Mouse (Mus musculus): ENCODE data around the gene Supt3. TPM values are rescaled to one million over a fixed set of nuclear protein-coding genes. Genes with fewer than 3 reads are reported as not detected.

The Supt3 gene
- total RNA-seq, 2 experiments from 2014 or later: 11.0 to 12.0 TPM

DNA sequence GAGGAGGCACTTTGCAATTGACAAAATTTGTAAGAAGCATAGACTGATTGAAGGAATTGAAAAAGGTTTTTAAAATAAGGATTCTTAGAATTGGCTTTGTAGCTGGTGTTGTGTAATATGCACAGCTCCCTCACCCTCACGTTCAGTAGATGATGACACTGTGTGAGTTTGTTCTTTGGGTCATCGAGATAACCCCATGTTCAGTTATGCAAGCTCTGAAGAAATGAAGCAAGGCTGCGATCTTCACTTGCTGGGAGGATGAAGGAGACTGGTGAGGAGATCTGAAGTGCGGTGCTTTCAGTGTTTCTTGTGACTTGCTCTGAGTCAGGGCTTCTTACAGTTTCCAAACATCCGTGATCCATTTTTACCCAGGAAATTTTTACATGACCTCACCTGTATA lies 168.4 kb downstream of the Supt3 start:
- intact Hi-C loops (cut with DNase I): no loop called here
- DNase-seq (ENCODE audit: low spot score): no peak

DNA sequence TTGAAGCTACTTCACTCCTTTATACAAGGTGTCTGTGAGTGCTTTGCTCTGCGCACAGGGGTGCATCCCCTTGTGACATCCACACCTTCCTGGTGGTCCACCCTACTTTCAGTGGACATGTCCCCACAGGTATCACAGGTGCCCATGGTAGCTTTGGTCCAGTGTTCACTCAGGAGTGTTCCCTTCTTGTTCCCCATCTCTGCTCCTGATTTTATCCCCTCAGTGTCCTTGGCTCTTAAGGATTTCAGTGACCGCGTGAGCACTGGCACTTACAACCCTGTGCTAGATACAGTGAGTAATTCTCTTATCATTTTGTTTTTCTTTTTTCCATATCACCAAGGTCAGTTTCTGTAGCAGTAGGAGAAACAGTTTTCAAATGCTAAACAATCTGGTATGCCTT lies 171.4 kb downstream of the Supt3 start:
- no peak for DNase-seq (ENCODE audit: low spot score)
- intact Hi-C loops (cut with DNase I): no loop called here

DNA sequence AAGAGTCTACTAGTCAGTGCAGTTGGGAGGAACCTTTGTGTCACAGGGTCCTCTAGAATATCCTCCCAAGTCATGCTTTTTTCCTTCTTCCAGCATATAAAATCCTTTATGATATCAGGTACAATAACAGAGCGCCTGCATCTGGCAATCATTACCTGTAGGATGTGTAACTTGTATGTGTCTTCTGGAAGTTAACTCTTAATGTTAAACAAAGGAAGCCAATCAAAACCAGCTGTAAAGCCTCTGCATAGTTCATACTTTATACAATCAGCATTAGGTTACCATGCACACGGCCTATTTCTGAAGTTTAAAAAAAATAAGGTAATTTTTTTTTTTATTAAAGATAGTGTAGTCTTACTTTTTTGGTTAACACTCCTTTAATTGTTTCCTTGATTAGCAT lies 179.7 kb downstream of the Supt3 start:
- DNase-seq (ENCODE audit: low spot score): no peak
- intact Hi-C loops (cut with DNase I): no loop called here

DNA sequence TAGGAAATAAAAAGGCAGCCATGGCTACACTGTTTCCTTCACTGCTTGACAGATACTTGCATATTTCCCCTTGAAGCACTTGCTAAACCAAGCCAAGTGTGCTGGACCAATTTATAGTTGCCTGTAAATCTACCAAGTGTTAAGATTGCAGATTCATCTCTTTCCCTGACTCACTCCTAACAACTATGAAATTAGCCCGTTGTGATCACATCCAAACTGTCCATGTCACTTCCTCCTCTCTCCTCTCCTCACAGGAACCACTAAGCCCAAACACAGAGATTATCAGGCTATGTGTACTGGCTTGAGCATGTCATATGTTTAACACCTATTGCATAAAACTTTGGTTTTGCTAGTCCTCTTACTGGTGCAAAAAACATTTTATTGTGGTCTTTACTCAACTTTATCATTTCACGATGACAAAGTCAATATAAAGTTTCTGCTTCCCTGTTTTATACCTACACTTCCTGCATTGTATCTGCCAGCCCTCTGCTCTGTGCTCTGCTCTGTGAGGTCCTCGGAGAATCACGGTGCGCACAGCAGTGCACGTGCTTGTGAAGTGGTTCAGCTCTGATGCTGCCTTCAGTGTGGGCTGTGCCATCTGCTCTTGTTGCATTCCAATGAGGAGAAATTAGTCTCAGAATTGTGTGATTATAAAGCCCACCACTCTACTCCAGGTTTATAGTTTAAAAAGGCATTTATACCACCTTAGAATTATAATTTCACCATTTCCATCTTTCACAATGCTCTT lies 186.3 kb downstream of the Supt3 start:
- no peak for DNase-seq (ENCODE audit: low spot score)
- intact Hi-C loops (cut with DNase I): no loop called here

DNA sequence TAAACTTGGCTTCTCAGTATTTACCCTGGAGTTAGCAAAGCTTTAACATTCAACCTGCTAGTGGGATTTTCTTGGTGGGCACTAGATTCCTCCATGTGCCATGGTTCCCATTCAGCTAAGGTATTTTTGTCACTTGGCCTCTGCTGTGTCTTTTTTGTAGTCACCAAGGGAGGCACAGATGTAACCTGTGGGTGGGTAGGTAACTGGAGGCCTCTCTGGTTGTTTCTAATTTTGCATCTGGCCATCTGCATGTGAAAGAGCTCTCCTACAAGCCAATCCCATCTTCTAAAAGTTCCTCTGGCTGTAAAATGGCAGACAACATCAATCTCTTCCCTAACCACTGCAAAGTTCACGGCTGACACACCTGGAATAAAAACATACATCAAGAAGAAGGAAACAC lies 190.2 kb downstream of the Supt3 start:
- intact Hi-C loops (cut with DNase I): no loop called here
- no peak for DNase-seq (ENCODE audit: low spot score)

DNA sequence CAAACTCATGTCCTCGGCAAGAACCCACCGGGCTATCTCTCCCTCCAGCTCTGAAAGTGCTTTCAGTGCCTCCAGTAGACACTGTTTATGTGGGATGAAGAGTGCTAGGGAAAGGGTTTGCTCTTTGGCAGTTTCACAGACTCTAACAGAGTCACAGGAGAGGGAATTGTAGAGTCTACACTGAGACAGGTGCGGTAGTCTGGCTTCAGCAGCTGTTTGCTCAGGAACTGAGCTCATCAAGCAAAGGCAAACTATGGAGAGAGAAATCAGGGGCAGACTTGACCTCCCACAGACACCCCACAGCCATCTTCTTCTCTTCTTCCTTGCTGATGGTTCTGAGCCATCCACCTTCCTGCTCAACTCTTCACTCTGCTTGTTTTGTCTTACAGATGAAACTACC lies 193.3 kb downstream of the Supt3 start:
- DNase-seq (ENCODE audit: low spot score): no peak
- intact Hi-C loops (cut with DNase I): no loop called here

DNA sequence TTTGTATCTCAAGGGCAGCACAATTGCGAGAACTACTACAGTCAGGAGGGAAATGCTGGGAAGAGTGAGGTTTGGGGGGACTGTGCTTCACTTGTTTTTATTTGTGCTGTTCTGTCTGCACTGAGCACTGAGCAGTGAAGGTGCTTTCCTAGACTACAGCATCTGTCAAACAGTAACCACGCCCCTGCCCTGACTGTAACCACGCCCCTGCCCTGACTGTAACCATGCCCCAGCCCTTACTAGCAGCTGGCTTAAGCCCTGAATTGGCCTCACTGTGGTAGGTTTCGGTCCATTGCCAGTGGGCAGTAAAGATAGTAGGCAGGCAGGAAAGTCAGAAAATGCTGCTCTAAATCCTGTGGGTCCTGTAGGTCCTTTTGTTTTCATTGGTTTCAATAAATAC lies 196.5 kb downstream of the Supt3 start:
- DNase-seq (ENCODE audit: low spot score): no peak
- intact Hi-C loops (cut with DNase I): no loop called here

DNA sequence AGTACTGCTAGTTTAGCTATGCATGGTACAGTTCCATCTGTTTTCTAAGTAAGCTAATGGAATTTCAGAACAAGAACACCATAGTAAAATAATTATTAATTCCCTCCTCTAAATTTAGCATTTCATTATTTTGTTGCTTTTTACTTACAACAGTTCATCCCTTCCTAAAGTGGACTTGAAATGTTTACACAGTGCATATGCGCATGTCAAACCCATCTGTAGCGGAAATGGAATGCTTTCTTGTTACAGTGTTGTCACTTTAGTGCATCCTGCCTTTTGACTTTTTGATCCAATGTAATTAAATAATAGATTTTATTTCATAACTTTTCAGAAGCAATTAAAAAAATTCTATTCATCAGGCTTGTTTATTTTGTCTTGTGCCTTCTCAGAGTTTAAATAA lies 200.7 kb downstream of the Supt3 start:
- intact Hi-C loops (cut with DNase I): no loop called here
- DNase-seq (ENCODE audit: low spot score): no peak

DNA sequence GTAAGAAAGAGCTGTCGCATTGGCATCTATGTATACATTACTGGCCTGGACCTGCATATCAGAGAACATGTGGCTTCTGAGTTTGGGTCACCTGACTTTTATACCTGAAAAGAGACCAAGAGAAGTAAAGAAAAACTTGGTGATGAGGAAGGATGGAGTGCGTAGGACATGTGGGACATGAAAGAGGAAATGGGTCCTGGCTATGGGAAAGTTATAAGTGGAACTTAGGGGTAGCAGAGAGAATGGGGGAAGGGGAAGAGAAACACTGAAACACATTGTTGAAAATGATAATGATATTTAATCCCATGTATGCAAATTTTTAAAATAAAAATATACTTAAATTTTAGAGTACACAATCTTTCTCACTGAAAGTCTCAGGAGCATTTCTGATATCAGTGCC lies 211.0 kb downstream of the Supt3 start:
- DNase-seq (ENCODE audit: low spot score): no peak
- intact Hi-C loops (cut with DNase I): no loop called here

DNA sequence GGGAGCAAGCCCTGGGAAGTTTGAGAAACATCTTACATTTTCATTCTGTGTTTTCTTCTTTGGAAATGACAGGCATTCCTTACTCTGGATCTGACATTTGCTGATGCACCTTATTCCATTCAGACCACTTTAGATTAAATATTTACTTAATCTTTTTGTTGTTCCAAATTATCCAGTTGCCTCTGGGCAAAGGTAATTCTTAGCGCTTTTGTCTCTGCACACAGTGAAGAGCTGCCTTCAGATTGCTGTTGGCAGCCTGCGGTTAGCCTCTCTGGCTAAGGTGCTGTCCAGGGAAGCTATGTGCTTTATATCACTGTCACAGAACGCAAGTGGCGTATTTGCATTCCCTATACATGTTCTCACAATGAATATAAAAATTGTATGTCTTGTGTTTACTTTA lies 226.4 kb downstream of the Supt3 start:
- intact Hi-C loops (cut with DNase I): no loop called here
- DNase-seq (ENCODE audit: low spot score): no peak

DNA sequence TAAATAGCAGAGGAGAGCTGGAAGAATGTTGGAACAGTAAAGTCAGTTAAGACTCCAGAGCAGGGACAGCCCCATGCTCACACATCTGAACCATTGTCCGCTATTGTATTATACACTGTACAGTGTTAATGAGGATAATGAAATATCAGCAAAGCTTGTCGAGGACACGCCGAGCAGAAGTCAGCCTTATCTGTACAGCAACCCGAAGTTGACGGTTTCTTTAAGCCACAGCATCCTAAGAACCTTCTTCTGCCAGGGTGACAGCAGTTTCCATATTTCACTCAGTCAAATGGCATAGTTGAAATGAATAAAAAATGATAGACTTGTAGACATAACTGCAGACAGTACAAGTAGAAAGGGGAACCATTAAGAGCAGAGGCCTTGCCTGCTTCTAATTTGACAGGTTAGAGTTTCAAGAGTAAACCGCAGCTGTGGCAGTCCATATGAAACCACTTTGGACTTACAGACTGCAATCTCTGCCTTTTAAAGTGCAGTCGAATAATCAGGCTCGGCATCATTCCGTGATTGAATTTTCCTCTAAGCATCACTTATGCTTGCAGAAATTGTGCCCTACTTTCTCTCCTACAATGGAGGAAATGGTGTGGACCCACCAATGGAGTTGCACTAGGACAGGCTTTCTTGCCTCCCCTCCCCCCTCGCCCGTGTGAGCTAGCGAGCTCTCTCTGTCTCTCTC lies 227.7 kb downstream of the Supt3 start:
- intact Hi-C loops (cut with DNase I): no loop called here
- DNase-seq (ENCODE audit: low spot score): no peak

DNA sequence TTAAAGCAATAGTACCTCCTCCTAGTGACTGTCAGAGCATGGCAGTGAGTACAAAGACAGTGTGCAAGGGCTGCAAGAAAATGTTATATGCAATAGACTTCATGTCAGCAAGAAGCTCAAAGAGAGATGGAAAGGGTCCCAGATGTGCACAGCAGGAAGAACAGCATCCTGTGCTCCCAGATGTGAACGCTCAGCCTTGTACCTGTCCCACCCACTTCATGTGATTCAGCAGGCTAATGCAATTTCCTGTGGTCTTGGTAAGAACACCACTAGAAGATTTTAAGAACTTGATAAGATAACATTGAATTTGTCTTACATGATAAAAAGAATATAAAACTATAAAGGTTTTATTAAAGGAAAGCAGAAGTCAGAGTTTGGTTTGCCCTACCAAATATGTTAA lies 230.5 kb downstream of the Supt3 start:
- intact Hi-C loops (cut with DNase I): no loop called here
- no peak for DNase-seq (ENCODE audit: low spot score)

DNA sequence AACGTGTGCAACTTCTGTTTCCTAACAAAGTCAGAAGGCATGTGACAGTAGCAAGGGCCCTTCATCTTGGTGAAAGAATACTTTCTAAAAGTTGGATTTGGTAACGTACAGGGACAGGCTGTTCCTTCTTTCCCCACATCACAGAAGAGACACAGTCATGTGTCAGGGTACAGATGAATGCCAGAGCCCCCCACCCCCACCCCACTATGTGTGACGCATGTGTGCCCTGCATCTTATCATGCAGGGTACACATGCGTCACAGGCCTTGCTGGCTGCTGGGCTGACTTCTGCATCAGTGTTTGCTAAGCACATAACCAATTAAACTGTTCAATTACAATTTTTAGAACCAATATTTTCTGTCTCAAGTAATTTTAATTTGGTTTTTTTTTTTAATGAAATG lies 231.7 kb downstream of the Supt3 start:
- no peak for DNase-seq (ENCODE audit: low spot score)
- intact Hi-C loops (cut with DNase I): no loop called here

DNA sequence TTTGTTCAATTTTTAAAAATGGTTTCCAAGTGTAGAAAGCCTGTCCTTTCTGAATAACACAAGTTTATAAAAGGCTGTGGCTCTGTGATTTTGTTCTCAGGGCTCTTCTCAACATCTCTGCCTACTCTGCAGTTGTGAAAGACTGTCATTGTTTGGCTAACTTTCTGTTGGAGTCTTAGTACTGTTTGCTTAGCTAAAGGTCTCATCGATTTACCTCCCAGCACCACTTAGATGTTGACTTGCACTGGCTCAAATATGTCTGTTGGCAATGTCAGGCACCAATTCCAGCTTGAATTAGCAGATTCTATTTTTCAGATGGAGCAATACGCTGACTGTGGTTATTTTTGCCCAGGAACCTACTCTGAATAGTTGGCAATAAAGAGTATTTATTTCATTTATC lies 233.5 kb downstream of the Supt3 start:
- no peak for DNase-seq (ENCODE audit: low spot score)
- intact Hi-C loops (cut with DNase I): no loop called here

DNA sequence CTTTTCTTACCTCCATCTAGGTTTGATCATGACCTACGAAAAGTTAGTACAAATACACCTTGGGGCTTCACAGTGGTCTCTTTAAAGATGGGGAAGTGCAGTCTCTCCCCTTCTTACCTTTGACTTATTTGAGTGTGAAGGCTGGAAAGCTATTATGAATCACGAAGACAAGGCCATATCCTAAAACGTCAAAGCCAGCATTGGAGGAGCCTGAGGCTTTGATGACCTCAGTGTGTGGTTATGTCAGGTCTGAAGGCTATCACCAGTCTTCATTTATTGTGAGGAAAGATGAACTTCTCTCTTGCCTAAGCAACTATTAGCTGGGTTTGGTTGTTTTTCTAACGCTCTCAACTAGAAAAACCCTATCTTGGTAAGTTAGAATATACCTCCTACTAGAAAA lies 239.8 kb downstream of the Supt3 start:
- DNase-seq (ENCODE audit: low spot score): no peak
- intact Hi-C loops (cut with DNase I): no loop called here

DNA sequence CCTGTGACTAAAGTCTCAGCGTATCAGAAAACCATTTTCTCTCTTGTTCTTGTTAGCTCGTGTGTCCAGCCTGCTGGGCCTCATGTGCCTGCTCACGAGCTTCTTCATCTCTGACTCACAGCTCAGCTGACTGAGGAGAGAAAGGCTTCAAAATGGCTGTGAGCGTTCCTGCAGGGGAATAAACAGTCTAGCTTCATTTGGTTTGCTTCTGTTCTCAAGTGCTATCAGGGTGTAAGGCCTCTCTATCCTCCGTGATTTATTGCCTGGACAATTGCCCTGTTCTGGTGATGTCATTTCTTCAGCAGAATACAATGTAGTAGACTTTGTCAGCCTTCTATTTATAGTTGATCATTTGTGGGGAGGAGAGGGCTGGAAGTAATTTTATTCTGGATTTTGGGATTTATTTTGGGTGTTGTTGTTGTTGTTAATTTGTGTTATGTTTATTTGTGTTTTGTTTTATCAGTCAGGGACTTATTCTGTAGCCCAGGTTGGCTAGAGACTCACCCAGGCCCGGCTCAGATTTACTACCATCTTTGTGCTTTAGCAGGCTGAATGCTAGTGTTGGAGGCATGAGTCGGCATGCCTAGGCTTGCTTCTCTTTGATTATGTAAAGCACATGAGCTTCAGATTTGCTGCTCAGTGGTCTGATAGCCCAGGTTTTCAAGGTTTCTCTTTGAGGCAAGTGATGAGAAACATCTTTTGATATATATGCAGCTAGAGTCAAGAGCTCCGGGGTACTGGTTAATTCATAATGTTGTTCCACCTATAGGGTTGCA lies 243.4 kb downstream of the Supt3 start:
- intact Hi-C loops (cut with DNase I): no loop called here
- DNase-seq (ENCODE audit: low spot score): no peak

DNA sequence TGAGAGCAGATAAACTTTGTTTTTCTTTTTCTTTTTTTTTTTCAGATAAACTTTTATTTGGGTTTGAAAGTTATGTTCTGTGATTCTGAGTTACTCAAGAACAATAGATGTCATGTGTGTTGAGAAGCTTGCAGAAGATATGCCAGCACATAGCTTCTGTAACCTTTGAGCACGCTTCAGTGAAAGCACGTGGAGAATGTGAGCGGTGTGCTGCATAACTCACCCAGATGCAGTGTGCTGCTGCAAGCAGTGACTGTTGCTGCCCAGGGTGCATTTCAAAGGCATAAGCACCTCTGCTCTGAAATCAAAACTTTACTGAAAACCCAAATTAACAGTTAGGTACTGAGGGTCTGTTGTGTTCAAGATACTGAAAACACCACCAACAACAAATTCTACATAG lies 251.5 kb downstream of the Supt3 start:
- intact Hi-C loops (cut with DNase I): no loop called here
- no peak for DNase-seq (ENCODE audit: low spot score)

DNA sequence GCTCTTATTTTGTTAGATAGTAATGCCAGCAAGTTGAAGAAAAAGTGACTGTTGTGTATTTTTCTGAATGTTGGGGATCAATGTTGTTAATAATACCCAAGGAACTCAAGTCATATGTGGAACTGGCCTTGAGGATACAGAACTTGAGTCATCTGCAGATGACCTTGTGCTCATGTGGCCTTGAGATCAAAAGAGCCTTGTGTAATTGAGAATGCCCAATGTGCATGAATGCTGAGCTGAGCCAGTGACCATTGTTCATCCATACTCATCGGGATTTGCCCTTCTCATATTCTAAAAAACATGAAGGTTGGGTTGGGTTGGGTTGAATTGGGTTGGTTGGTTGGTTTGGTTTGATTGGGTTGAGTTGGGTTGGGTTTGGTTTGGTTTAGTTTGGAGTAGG lies 252.2 kb downstream of the Supt3 start:
- intact Hi-C loops (cut with DNase I): no loop called here
- no peak for DNase-seq (ENCODE audit: low spot score)

DNA sequence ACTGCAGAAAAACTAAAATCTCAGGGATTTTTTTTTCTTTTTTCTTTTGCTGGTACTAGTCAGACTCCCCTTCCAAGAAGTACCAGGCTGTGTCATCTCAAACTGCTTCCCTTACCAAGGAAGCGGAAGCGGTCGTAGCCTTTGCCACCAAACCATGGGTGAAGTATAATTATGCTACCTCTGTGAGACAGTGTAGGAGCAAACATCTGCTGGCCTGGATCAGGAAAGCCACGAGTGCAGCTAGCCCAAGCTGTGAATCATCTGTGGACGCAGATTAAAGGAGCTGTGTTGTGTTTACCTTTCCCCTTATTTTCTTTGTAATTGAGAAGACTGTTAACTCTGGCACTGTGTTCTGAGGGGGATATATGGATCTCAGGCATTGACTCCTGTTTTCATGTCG lies 255.3 kb downstream of the Supt3 start:
- DNase-seq (ENCODE audit: low spot score): no peak

DNA sequence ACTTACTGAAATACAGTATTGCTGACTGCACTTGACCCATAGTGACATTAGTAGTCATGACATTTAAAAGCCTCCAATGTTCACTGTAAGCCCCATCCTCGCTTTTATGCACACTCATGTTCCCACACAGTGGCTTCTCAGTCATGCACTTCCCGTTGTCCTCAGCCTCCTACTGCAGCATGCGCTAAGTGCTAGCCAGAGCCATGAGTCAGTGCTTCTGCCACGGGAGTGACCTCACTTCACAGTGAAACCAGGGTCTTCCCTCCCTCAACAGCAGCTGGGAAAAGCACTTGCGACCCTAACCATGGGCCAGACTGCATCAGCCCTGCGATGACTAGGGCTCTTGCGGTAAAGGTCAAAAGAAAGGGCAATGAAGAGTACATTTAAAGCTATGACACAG lies 256.7 kb downstream of the Supt3 start:
- DNase-seq (ENCODE audit: low spot score): no peak
- intact Hi-C loops (cut with DNase I): no loop called here

More for the DNA sequence above, 255.3 kb downstream of the Supt3 start:
- intact Hi-C loops (cut with DNase I): no loop called here

DNA sequence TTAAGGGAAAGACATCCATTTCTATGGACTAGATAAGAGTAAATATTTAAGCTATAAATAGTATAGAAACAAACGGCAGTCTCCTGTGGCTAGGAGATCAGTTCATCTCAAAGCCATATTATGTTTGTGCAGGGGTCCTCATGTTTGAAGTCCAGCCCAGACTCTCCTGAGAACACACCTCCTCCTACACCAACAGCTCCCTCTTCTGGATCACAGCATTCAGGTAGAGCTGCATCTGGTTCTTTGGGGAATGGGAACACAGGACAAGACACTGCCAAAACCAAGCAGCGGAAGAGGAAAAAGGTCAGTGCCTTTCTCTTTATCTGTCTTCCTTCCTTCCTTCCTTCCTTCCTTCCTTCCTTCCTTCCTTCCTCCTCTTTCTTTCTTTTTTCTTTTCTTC lies 264.1 kb downstream of the Supt3 start:
- no peak for DNase-seq (ENCODE audit: low spot score)
- intact Hi-C loops (cut with DNase I): no loop called here
